Mouse (Mus musculus) liver, postnatal 0 days (tissue): ENCODE data around the gene Cox4i2. TPM values are rescaled to one million over a fixed set of nuclear protein-coding genes. Genes with fewer than 3 reads are reported as not detected.

Experiments
- ATAC-seq: fragments of 200-750 bp; cut with Nextera tagmentation; 2 replicates; pipeline ENCODE4 v1.8.0; 2017; ENCODE audit warnings: mild to moderate bottlenecking, moderate library complexity
- DNase-seq: peaks from one replicate; pipeline ENCODE4 v3.0.0-alpha.2; 2016
- H3K27ac ChIP-seq: fragments of 300-500 bp; sonication (generic); 2 replicates; pipeline ENCODE4 v1.5.1; 2014; ENCODE audit warnings: antibody characterized with exemption, moderate library complexity, mild to moderate bottlenecking, low read depth
- H3K27me3 ChIP-seq: fragments of 300-500 bp; sonication (generic); 2 replicates; pipeline ENCODE4 v1.6.1; 2014; ENCODE audit warnings: low read length, control low read depth, mixed read lengths; ENCODE audit not compliant: insufficient read depth
- H3K36me3 ChIP-seq: fragments of 300-500 bp; sonication (generic); replicated peaks from 2 replicates; pipeline ENCODE4 v1.6.1; 2014; ENCODE audit warnings: mild to moderate bottlenecking, control low read depth, low read length, moderate library complexity, mixed read lengths; ENCODE audit not compliant: insufficient read depth
- H3K4me1 ChIP-seq: fragments of 300-500 bp; sonication (generic); 2 replicates; pipeline ENCODE4 v1.6.1; 2014; ENCODE audit warnings: antibody characterized with exemption, mild to moderate bottlenecking, control low read depth; ENCODE audit not compliant: insufficient read depth
- H3K4me2 ChIP-seq: fragments of 300-500 bp; sonication (generic); 2 replicates; pipeline ENCODE4 v1.6.1; 2014; ENCODE audit warnings: low read depth, mild to moderate bottlenecking, low read length, moderate library complexity, mixed read lengths
- H3K4me3 ChIP-seq: fragments of 300-500 bp; sonication (generic); 2 replicates; pipeline ENCODE4 v1.5.1; 2014; ENCODE audit warnings: low read depth, low read length
- H3K9ac ChIP-seq: fragments of 300-500 bp; sonication (generic); replicated peaks from 2 replicates; pipeline ENCODE4 v1.6.1; 2014; ENCODE audit warnings: mild to moderate bottlenecking, moderate library complexity
- H3K9me3 ChIP-seq: fragments of 300-500 bp; sonication (generic); 2 replicates; pipeline ENCODE4 v1.6.1; 2016; ENCODE audit warnings: mild to moderate bottlenecking, control low read depth, low read length, mixed read lengths
- CTCF ChIP-seq: sonication (generic); IDR thresholded peaks from 2 replicates; pipeline ENCODE4 v1.5.1; 2016; ENCODE audit warnings: antibody characterized with exemption, low read depth
- EP300 ChIP-seq: IDR thresholded peaks from 2 replicates; pipeline ENCODE4 v1.6.1; 2016; ENCODE audit warnings: antibody characterized with exemption, low read depth, mild to moderate bottlenecking
- WGBS: fragments of 180-500 bp; shearing (Covaris S2); extraction: QIAGEN DNeasy Blood & Tissue Kit; methylation state at CpG from one replicate; pipeline ENCODE4 v1.1.7; 2014; ENCODE audit not compliant: insufficient replicate concordance; 5-methylcytosine and 5-hydroxymethylcytosine counted together
- polyA plus RNA-seq: library from polyadenylated mRNA; unstranded; fragments of >200 nt; fragmentation: Nextera tagmentation; extraction: Ambion mirVana; gene quantifications from 2 replicates; pipeline ENCODE4 v1.2.1, GENCODE M21; 2015

Cox4i2 gene
- polyA plus RNA-seq, 1 experiment from 2014 or later, result 1.0 TPM

DNA sequence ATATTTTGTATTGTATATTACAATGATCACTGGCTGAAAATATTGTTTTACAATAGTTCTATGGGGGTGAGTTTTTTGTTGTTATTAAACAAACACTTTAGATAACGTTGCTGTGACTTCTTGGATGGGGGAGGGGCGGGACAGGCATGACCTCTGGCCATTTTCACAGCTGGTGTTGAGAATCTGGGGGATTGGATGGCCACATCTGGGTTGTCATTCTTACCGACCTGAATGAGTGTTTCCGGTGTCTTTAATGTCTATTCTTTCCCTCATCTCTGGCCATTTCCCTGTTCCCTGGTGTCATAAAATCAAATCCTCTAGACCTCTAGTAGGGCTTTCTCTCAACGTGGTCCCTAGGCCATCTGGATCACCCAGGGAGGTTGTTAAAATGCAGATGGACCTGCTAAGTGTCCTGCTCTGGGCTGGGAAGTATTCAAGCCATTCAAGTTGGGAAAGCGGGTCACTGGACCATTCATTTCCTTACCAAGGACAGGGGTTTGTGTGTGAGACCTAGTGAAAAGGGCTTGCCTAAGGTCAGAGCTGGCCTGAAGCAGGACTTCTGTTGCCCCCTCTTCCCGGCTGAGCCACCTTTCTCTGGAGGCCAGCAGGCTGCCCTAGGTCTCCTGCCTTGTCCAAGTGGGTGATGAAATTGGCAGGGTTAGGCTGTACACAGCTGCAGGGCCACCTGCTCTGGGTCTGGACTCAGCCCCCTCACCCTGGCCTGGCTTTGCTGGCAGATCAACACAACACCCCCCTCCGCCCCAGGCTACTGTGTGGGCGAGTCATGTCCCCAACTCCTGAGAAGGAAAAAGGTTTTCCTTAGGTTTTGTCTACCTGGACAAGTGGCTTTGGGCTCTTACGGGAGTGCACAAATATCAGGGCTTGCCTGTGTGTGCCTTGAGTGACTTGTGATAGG lies 16.4 kb upstream of the Cox4i2 start:
- Histone ChIP-seq H3K4me3 (peak overlapping the region; percentile 82), H3K9ac (peak overlapping the region; percentile 93), H3K9me3 (no peaks in the 10 kb centered on the region), H3K4me2 (peak overlapping the region; percentile 87), H3K36me3 (no peaks in the 10 kb centered on the region), H3K4me1 (peaks cover 71% of the 10 kb centered on the region), H3K27ac (peak overlapping the region; percentile 89), H3K27me3 (peaks cover 8% of the 10 kb centered on the region; the same call in 1 of the 2 replicates)
- 13% methylated on average over 10 of the region's 10 CpGs for WGBS
- no peak for TF ChIP-seq CTCF
- DNase-seq (peak; percentile 46), ATAC-seq (no peak)

DNA sequence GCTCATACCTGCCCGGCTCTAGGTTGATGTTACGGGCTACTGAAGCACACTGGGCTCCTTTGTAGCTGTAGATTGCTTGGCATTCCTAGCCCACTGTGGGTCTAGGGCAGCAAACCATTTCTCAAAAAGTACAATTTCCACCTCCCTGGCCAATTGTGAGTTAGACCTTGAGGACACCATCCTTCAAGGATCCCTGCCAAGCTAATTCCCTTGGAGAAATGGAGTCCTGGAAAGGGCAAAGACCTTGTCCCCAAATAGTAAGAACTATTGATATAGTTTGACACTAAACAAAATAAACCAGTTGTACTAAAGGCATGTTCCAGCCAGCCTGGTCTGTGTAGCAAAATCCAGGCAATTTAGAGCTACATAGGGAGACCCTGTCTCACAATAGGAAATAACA lies 15.6 kb upstream of the Cox4i2 start:
- Histone ChIP-seq H3K36me3 (no peaks in the 10 kb centered on the region), H3K27me3 (peaks cover 8% of the 10 kb centered on the region; the same call in 1 of the 2 replicates), H3K9me3 (no peaks in the 10 kb centered on the region), H3K27ac (peak overlapping the region; percentile 89), H3K4me1 (peaks cover 71% of the 10 kb centered on the region), H3K4me2 (peak overlapping the region; percentile 87), H3K4me3 (peak overlapping the region; percentile 82), H3K9ac (peak overlapping the region; percentile 93)
- DNase-seq (no peak), ATAC-seq (no peak)
- WGBS, result 62% methylated on average over 2 of the region's 2 CpGs
- TF ChIP-seq CTCF, result no peak
- no peak for TF ChIP-seq EP300

DNA sequence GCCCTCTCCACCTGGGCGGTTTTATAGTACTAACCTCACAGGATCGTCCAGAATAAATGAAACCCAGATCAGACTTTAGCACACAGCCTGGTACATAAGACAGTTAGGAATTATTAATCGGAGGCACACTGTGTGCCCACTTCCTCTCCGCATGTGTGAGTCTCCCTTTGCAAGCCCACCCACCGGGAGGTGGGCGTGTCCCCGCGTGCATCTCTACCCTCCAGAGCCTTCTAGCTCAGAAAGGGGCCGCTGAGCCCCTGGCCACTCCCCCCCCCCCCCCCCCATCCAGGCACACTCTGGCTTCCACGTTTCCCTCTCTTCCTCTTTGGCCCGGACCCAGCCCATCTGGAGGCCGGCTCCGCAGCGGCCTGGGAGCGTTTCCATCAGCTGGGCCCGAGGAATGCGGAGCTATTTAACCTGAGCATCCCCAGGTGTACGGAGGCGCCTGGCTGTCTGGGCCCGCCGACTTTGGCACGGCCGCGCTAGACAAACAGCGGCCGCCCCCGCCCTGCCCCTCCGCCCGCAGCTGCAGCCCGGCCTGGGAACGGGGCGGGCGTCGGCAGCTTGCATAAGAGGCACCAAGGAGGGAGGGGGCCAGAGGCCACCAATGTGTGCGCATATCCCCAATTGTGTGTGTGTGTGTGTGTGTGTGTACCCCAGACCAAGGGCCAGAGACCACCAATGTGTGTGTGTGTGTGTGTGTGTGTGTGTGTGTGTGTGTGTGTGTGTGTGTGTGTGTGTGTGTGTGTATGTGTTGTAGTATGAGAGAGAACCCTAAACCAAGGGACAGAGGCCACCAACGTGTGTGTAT lies 14.7 kb upstream of the Cox4i2 start:
- Histone ChIP-seq H3K27ac (peak overlapping the region; percentile 89), H3K9ac (0 out of 2 replicates have a peak overlapping the region, but pooled peaks have one; percentile 55), H3K36me3 (no peaks in the 10 kb centered on the region), H3K9me3 (no peaks in the 10 kb centered on the region), H3K27me3 (peaks cover 8% of the 10 kb centered on the region; the same call in 1 of the 2 replicates), H3K4me1 (peaks cover 65% of the 10 kb centered on the region), H3K4me3 (peak overlapping the region; percentile 82), H3K4me2 (peak overlapping the region; percentile 87)
- peak; percentile 84 for DNase-seq
- peak; percentile 70 for ATAC-seq
- TF ChIP-seq EP300 (no peak), CTCF (no peak)
- 1% methylated on average over 29 of the region's 36 CpGs for WGBS

GRCm38 (mm10) chr2:152739842-152740260 lies 14.1 kb upstream of the Cox4i2 start:
- H3K9ac ChIP-seq, result 0 out of 2 replicates have a peak overlapping the region, but pooled peaks have one; percentile 11

DNA sequence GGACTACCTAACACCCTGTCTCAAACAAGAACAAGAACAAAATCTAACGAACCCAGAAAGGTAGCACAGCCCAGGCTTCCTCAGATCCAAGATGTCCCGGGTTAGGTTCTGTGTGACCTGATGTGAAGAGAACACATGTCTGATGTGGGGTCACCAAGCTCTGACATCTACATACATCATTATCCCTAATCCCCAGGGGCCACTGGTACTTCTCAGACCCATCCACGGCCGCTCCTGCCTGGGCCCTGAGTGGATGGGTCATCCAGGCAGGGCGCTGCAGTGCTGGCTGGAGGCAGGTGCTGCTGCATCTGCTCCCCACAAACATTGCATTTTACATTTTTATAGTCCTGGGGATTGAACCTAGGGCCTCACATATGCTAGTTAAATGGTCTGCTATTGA lies 13.5 kb upstream of the Cox4i2 start:
- no peak overlapping the region for H3K4me2 ChIP-seq

More at GRCm38 (mm10) chr2:152739842-152740260, 14.1 kb upstream of the Cox4i2 start:
- Histone ChIP-seq H3K27ac (peak overlapping the region; percentile 89), H3K9me3 (no peaks in the 10 kb centered on the region), H3K4me1 (peaks cover 58% of the 10 kb centered on the region), H3K4me3 (peak overlapping the region; percentile 82; the same call in 1 of the 2 replicates), H3K27me3 (peaks cover 6% of the 10 kb centered on the region; the same call in 1 of the 2 replicates), H3K4me2 (peak overlapping the region; percentile 87), H3K36me3 (no peaks in the 10 kb centered on the region)
- TF ChIP-seq EP300, result no peak
- ATAC-seq, result peak; percentile 70
- no peak for DNase-seq
- 4% methylated on average over 3 of the region's 3 CpGs for WGBS

More for the DNA sequence above, 13.5 kb upstream of the Cox4i2 start:
- 69% methylated on average over 5 of the region's 5 CpGs for WGBS
- Histone ChIP-seq H3K4me1 (peaks cover 52% of the 10 kb centered on the region), H3K27ac (peak overlapping the region; percentile 89), H3K9ac (no peak overlapping the region; the same call in 1 of the 2 replicates), H3K27me3 (no peaks in the 10 kb centered on the region), H3K9me3 (no peaks in the 10 kb centered on the region), H3K36me3 (no peaks in the 10 kb centered on the region), H3K4me3 (no peak overlapping the region)
- ATAC-seq (no peak), DNase-seq (no peak)
- TF ChIP-seq CTCF (no peak), EP300 (no peak)
